Mouse (Mus musculus) left cerebral cortex, adult 9 months (tissue): ENCODE measurements around the gene Fam129b.
A peak's percentile ranks its signal among the peaks of the same experiment; 100 is the strongest.

Experiments used
- DNase-seq, 2 experiments: peaks; one replicate each; pipeline ENCODE4 v3.0.0; 2022; ENCODE audit warnings: low spot score in 2 of 2

The Fam129b gene

GRCm38 (mm10) chr2:32891278-32891677 lies 15.4 kb downstream of the Fam129b start:
- DNase-seq, result no peak

GRCm38 (mm10) chr2:32892490-32892889 lies 16.6 kb downstream of the Fam129b start:
- DNase-seq, result no peak

GRCm38 (mm10) chr2:32894097-32894496 lies 18.2 kb downstream of the Fam129b start:
- no peak for DNase-seq

- no peak for DNase-seq
Observed at GRCm38 (mm10) chr2:32895606-32896106, 19.7 kb downstream of the Fam129b start.

GRCm38 (mm10) chr2:32896507-32897147 lies 20.7 kb downstream of the Fam129b start:
- DNase-seq, result no peak

- no peak for DNase-seq
Observed at GRCm38 (mm10) chr2:32898983-32899382, 23.1 kb downstream of the Fam129b start.

GRCm38 (mm10) chr2:32902126-32902525 lies 26.2 kb downstream of the Fam129b start:
- DNase-seq, result no peak

- DNase-seq, result no peak
Observed at GRCm38 (mm10) chr2:32903470-32903869, 27.6 kb downstream of the Fam129b start.

GRCm38 (mm10) chr2:32904637-32905036 lies 28.7 kb downstream of the Fam129b start:
- no peak for DNase-seq

GRCm38 (mm10) chr2:32905297-32905696 lies 29.4 kb downstream of the Fam129b start:
- no peak for DNase-seq

GRCm38 (mm10) chr2:32907442-32907841 lies 31.5 kb downstream of the Fam129b start:
- no peak for DNase-seq

- DNase-seq, result no peak
Observed at GRCm38 (mm10) chr2:32908272-32908671, 32.4 kb downstream of the Fam129b start.

- no peak for DNase-seq
Observed at GRCm38 (mm10) chr2:32908796-32909195, 32.9 kb downstream of the Fam129b start.

- DNase-seq, result no peak
Observed at GRCm38 (mm10) chr2:32911639-32912182, 35.8 kb downstream of the Fam129b start.

GRCm38 (mm10) chr2:32912210-32912804 lies 36.4 kb downstream of the Fam129b start:
- DNase-seq, result peak in 1 of 2 experiments; percentile 87

GRCm38 (mm10) chr2:32914362-32914761 lies 38.4 kb downstream of the Fam129b start:
- no peak for DNase-seq

GRCm38 (mm10) chr2:32914896-32915295 lies 39.0 kb downstream of the Fam129b start:
- DNase-seq, result no peak

- peak; percentile 53 to 84 for DNase-seq
Observed at GRCm38 (mm10) chr2:32917526-32917925, 41.6 kb downstream of the Fam129b start.

- DNase-seq, result no peak
Observed at GRCm38 (mm10) chr2:32918391-32918790, 42.5 kb downstream of the Fam129b start.

- no peak for DNase-seq
Observed at GRCm38 (mm10) chr2:32921235-32921634, 45.3 kb downstream of the Fam129b start.

GRCm38 (mm10) chr2:32921801-32922380 lies 46.0 kb downstream of the Fam129b start:
- no peak for DNase-seq

GRCm38 (mm10) chr2:32922564-32922963 lies 46.6 kb downstream of the Fam129b start:
- no peak for DNase-seq
